Mouse (Mus musculus): ENCODE measurements around the gene Klk15.
"Not testable (repeated sequence)": the region's sequence is repeated elsewhere in the genome, so short reads cannot be mapped to it uniquely, and the experiment has no call there.

Klk15 gene

DNA sequence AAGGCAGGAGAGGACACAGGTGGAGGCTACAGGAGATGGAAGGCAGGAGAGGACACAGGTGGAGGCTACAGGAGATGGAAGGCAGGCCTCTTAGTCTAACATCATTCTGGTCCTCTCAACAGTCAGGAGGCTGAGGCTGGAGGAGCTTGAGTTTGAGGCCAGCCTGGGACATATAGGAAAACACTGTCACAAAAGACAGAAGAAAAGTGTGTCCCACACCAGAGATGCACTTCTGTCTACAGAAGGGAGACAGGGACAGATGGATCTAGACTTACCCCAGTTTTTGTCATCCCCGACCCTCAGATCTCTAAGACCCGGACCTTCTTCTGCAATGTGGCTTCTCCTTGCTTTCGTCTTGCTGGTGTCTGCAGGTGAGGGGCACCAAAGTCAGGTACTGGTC, at the start of gene Klk15:
Klk15 (plus strand) TSS at position 301 of the 400 bp plus-strand sequence.
- DNase-seq (ENCODE audit: low spot score in 2 of 2): no peak

DNA sequence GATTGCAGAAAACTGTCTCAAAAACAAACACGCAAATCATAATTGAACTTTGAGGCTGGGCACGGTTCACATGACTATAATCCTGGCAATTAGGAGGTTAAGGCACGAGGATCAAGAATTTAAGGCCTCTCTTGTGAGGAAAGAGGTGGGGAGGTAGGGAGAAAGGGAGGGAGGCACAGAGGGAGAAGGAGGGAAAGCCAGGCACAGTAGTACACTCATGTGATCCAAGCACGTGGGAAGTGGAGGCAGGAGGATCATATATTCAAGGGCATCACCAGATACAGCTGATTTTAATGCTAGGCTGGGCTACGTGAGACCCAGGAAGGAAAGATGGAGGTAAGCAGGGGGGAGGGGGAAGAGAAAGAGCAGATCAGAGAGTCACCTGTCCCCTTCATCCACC, 42.2 kb upstream of the Klk15 start:
- no peak for DNase-seq (ENCODE audit: low spot score in 2 of 2)

DNA sequence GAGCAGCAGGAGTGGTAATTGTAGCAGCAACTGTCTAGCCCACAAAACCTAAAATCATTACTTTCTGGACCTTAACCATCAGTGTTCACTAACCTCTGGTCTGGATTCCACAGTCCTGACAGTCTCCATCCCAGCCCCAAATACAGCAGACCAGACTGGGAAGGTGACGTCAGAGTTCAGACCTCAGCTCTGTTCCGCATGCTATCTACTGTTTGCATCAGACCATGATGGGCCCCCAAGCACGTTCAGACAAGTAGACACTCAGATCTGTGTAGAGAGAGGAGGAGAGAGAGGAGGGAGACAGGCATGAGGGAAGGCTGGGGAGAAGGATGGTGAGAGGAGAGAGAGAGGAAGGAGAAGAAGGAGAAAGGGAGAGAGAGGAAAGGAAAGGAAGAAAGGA, 41.8 kb upstream of the Klk15 start:
- DNase-seq (ENCODE audit: low spot score in 2 of 2): no peak

DNA sequence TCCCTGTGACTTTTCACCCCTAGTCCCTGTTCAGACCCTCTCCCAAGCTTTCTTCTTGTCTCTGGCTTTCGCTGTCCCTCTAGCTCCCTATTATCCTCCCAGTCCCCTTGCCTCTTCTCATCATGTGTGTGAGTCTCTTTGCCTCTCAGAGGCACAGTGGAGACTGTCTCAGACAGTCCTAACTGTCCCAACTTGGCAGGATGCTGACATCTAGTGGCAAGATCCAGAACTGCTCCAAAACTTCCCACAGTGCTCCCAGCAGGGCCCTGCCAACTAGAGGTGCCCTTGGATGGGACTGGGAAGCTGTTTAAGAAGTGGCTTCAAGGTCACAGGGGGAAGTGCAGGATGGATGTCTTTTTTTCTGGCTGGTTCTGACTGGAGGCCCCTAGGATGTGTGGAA, 38.7 kb upstream of the Klk15 start:
- DNase-seq (ENCODE audit: low spot score in 2 of 2): peak; percentile 55 to 85

DNA sequence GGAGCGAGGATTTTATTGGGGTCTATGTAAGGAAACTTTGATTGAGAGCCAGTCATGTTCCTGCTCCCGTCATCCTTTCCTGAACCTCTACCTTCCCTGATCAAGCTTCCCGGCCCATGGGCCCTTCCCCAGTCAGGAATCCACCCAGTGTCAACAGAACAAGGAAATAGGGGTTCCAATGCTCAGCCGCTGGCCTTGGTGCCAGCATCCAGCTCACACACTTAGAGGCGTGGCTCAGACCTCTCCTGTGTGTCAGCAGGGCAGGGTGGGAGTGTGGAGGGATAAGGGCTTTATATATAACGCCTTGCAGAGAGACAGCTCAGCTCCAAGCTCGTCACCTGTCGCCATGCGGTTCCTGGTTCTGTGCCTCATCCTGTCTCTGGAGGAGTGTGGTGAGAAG, 18.7 kb upstream of the Klk15 start:
- no peak for DNase-seq (ENCODE audit: low spot score in 2 of 2)

DNA sequence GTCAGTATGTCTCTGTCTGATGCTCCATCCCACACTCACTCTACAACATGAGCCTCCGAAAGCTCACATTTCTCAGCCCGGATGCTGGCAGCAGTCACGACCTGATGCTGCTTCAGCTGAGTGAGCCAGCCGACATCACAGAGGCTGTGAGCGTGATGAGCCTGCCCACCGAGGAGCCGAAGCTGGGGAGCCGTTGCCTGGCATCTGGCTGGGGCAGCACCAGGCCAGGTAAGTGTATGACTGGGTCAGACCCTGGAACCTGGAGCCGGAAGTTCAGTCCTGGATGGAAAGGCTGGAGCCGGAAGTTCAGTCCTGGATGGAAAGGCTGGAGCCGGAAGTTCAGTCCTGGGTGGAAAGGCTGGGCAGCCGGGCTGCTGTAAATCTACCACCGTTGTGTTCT, 15.1 kb upstream of the Klk15 start:
- DNase-seq (ENCODE audit: low spot score in 2 of 2): no peak

DNA sequence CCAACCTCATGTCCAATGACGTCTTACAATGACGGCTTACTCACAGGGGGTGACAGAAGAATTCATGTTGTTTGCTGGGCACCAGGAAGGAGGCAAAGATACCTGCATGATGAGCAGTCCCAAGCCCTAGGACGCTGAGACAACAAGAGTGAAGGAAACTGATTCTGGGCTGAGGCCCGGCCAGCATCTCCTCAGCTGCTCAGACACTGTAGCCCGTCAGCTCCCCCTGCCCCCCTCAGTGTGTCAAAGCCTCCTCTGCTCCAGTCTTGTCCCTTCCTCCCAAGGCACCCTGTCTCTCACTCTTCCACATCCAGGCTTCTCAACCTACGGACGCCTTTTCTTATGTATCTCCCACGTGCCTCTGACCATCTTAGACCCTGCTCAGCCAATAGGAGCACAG, 14.7 kb upstream of the Klk15 start:
- no peak for DNase-seq (ENCODE audit: low spot score in 2 of 2)

DNA sequence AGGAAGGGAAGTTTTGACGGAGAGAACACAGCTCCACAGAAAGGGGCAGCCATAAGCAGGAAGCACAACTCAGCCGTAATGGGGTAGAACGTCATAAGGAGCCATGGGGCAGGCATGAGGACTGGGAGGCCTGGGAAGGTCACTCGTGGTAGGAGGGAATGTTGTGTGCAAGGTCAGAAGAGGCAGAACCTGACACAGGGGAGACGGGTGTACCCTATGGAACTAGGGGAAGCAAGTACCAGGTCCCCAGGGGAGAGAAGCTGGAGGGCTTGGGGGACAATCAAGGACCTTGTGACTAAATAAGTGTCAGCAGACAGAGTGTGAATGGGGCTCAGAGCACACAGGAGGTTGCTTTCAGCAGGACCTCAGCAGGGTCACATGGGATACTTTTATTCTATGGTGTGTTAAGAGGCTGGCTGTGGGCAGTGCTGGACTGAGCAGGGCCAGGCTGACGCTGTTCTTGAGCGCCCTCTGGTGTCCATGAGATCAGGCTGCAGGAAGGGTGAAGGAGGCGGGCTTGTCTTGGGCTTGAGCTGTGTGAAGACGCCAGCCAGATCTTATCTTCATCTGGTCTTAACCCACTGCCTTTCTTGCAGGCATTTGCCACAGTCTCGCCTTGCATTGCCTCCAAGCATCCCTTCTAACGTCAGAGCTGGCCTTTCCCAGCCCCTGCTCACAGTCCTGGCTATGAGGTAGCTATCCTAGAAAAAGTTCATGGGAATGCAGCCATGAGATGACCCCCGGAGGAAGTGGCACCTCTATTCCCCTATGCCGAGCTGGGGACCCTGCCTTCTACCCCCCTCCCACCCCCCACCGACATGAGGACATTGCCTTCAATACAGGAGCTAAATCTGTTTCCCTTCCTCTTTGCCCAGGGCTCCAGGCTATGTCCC, 13.7 kb upstream of the Klk15 start:
- DNase-seq (ENCODE audit: low spot score in 2 of 2): peak; percentile 20 to 64

DNA sequence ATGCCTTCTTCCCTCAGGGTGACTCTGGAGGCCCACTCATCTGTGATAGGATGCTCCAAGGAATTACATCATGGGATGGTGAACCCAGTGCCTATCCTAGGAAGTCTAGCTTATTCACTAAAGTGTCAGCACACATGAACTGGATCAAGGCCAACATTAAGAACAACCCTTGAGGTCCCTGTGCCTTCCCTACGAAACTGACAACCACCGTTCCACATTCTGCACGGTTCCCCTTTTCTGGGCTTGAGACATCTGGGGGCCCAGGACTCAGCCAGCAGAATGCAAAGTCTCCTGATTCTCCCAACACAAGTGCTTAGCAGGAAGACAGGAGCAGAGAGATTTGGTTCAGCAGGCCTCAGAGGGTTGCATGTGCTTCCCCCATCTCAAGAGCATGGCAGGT, 13.0 kb upstream of the Klk15 start:
- DNase-seq (ENCODE audit: low spot score in 2 of 2): no peak

DNA sequence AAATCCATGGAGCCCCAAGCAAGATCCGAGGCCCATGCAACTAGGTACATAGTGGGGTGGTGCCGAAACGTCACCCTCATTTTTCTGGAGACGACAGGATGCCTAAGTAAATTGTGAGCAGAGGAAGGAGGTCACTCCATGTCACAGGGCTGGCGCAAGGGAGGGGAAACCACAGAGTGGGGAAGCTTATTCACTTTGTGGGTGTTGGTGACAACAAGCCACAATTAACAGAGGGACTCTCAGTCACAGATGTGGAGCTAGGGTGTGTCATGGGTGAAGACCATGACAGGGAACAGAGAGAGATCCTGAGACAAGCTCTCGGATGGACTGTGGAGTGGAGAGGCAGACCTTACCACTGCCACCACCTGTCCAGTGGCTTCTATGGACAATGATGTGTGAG, 12.5 kb upstream of the Klk15 start:
- no peak for DNase-seq (ENCODE audit: low spot score in 2 of 2)

DNA sequence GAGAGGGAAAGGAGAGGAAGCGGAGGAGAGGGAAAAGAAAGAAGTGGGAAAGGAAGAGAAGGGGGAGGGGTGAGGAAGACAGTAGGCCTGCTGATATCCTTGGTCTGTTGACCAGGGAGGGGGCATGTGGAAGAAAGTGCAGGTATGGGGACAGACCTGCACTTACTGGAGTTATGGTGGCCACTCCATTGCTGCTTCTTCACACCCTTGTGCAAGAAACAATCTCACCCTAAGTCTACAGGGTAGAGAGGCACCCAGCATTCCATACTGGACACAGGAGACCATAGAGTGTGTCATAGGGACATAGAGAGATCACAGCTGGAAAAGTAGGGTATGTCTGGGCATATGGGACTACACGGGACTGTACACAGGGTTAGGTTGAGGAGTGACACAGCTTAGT, 11.6 kb upstream of the Klk15 start:
- DNase-seq (ENCODE audit: low spot score in 2 of 2): no peak

DNA sequence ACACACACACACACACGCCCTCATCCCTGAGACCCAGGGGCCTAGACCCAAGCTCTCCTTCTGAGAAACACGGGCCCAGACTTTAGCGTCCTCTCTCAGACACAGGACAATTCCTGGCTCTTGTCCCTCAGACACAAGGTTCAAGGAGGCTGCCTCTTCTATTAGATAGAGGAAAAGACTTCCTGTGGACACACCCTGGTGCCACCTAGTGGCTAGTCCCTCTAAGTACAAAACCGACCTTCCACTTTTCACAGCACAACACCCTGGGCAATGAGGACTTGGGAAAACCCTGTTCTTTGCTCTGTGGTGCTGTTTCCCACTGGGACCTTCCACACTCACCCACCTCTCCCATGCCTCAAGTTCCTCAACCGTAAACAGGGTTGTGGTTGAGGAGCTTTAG, 7.6 kb upstream of the Klk15 start:
- no peak for DNase-seq (ENCODE audit: low spot score in 2 of 2)

DNA sequence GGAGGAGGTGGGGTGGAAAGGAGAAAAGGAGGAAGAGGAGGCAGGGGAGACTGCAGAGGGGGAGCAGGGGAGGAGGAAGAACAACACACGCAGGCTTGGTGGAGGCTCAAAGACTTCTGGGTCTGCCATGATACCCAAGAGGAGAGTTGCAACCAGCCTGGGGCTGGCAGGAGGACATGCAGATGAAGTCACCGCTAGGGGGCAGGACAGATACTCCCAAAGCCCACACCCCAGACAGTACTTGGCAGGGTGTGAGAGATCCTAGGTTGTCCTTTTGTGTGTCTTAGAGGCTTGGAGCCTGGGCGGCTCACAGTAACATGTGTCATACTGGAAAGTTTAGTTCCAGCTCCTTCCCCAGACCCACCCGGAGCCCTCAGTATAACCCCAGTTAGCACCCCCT, 5.0 kb upstream of the Klk15 start:
- no peak for DNase-seq (ENCODE audit: low spot score in 2 of 2)

DNA sequence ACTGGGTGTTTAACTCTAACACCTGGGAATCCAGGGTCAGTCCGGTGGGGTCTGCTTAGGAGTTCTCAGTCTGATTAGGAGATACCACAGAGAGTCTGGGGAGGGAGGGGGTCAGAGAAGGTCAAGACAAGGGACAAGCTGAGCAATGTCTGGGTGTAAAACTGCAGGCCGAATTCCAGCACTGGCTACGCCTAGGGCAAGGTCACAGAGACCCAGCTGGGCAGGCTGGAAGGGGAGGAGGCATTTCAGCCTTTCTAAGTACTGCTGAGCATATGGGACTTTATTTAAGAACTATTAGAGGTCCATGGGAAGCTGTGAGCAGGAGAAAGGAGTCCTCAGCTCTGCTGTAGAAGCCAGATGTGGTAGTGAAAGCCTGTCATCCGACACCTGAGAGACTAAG, 1.2 kb upstream of the Klk15 start:
- DNase-seq (ENCODE audit: low spot score in 2 of 2): no peak

DNA sequence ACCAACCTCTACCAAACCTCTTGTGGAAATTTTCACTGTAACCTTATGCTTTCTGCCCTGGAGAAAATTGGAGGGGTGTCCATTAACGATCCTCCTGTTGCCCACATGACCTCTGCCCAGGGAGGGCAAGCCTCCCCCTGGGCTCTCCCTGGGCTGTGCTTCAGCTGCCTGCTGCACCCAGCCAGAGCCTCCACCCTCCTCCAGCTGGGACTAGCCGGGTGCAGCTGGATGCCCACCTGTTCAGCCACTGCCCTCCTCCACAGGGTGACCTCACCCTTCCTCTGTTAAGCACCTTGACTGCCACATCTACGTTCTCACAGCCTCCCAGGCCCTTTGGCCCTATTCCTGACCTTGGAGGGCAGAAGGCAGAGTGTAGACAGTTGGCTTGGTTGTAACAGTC, 1.2 kb downstream of the Klk15 start:
- DNase-seq (ENCODE audit: low spot score in 2 of 2): no peak

DNA sequence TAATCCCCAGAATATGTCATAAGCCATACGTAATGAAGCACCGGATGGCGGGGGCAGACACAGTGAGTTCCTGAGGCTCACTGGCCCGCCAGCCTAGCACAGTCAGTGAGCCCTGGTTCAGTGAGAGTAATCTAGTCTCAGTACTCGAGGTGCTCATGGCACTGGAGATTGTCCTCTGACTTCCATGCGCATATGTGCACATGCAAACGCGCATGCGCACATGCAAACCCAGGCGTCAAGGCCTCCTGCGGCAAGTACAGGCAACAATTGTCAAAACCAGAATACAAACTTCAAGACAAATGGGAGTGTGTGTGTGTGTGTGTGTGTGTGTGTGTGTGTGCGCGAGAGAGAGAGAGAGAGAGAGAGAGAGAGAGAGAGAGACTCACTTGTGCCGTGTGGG, 3.0 kb downstream of the Klk15 start:
- no peak for DNase-seq (ENCODE audit: low spot score in 2 of 2)

DNA sequence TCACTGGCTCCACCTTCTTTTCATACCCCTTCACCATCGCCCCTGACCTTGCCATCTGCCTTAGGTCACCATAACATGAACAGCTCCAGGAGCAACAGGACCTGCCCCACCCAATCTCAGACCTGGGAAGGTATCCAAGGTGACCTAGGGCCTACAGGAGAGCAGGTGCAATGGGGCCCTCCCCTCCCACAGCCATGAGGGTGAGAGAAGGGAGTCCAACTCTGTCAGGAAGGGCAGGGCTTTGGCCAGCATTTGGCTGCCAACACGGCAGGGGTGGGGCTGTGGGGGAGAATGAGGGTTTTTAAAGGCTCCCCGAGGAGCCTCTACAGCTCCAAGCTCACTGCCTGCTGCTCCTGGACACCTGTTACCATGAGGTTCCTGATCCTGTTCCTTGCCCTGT, 8.8 kb downstream of the Klk15 start:
- DNase-seq (ENCODE audit: low spot score in 2 of 2): not testable (repeated sequence)

DNA sequence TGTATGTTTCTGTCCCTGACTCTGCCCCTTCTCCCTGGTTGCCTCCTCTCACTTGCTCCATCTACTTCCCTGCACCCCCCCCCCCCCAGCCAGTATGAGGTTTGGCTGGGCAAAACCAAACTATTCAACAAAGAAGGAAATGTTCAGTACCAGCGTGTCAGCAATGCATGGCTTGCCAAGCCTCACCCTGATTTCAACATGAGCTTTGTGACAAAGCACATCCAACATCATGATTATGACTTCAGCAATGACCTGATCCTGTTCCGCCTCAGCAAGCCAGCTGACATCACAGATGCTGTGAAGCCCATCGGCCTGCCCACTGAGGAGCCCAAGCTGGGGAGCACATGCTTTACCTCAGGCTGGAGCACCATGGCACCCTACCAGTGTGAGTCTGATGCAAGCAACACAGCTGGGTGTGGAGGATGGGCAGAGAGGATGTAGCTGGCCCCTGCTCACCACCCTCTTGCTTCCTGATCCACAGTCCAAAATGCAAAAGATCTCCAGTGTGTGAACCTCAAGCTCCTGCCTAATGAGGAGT, 11.3 kb downstream of the Klk15 start:
- DNase-seq (ENCODE audit: low spot score in 2 of 2): no peak

DNA sequence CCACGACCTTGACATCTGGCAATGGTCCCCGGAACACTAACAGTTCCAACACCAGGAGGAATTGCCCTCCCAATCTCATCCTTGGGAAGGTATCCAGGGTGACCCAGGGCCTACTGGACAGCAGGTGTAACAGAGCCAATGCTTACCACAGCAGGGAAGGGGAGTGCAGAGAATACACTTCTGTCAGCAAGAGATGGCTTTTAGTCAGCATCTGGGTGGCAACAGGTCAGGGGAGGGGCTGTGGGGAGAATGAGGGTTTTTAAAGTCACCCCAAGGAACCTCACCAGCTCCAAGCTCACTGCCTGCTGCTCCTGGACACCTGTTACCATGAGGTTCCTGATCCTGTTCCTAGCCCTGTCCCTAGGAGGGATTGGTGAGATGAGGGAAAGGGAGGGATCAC, 16.8 kb downstream of the Klk15 start, which contains the start of gene Klk1b8:
Klk1b8 (plus strand) TSS at position 301 of the 400 bp plus-strand sequence.
- DNase-seq (ENCODE audit: low spot score in 2 of 2): no peak

DNA sequence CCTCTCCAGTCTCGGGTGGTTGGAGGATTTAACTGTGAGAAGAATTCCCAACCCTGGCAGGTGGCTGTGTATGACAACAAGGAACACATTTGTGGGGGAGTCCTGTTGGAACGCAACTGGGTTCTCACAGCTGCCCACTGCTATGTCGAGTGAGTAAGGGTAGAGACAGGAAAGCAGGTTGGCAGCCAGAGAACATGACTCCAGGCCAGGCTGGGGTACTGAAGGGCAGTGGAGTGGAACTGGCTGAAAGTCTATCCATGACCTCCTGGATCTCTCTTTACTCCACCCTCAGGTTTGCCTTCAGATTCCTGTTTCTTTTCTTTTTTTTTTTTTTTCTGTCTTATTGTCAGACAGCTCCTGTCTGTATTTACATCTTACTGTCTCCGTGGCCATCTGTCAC, 19.2 kb downstream of the Klk15 start:
- no peak for DNase-seq (ENCODE audit: low spot score in 2 of 2)

DNA sequence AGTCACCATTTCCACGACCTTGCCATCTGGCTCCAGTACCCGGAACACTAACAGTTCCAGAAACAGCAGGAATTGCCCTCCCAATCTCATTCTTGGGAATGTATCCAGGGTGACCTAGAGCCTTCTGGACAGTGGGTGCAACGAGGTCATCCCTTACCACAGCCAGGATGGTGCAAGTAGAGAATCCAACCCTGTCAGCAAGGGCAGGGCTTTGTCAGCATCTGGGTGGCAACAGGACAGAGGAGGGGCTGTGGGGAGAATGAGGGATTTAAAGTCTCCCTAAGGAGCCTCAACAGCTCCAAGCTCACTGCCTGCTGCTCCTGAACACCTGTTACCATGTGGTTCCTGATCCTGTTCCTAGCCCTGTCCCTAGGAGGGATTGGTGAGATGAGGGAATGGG, 32.9 kb downstream of the Klk15 start, which contains the start of gene Klk1b1:
Klk1b1 (plus strand) TSS at position 301 of the 400 bp plus-strand sequence.
- DNase-seq (ENCODE audit: low spot score in 2 of 2): no peak

DNA sequence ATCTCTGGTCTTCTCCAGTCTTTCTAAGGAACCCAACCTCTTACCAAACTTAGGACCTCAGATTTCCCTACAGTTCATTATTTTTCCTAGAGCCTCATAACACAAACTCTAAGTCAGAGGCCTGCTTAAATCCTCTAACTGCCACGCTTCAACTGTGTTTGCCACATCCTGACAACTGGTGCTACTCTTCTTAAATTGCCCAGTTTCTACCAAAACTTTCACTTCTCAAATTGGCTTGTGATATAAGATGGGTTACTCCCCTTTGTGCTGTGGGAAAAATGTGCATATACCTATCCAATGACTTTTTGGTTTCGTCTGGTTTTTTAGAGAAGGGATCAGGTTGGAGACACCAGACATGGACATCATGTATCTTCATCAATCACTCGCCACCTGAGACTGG, 33.5 kb downstream of the Klk15 start:
- DNase-seq (ENCODE audit: low spot score in 2 of 2): no peak

DNA sequence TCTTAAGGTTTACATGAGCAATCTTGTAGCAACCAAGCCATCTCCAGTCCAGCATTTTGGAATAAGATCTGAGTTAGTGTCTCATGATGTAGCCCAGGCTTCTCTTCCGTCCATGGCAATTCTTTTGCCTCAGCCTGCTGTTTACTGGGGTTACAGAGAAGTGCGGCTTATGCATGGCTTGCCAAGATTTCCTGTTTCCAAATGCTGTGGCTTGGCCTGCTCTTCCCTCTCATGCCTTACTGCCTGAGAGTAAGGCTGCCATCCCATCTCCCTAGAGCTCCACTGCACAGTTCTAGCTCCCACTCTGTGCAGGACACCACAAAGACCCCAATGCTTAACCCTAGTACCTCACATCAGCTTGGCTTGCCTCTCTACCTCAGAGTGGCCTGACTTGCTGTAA, 34.1 kb downstream of the Klk15 start:
- DNase-seq (ENCODE audit: low spot score in 2 of 2): no peak
